In the genomic region with DNA sequence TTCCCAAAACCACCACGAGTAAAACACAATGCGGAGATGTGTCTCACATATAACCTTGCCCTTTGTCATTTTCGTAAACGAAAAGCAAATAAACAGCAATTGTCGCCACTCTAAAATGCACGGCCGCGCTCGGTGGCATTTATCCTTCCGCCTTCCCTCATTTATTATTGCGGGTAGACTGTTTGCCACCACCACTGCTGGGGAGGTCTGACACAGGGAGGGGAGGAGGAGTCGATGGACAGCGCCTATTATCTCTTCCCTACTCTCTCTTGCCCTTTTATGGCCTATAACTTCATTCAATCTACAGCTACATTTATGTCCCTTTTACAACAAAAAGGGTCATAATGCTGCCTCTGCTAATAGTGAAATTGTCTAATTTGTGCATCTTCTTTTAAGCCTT, we compare ENCODE assay signal across 8 mouse cellular contexts.
DNase-seq lines count a peak whose midpoint lies in the region; ATAC-seq and TF ChIP-seq lines count a peak whose summit lies in the region.

No protein-coding gene starts in this region.

- peak; percentile 49; the same call in 1 of the 2 replicates for ATAC-seq in lung, embryonic 16.5 days (ENCODE audit: low read depth)
- peak; percentile 34; the same call in 1 of the 2 replicates for ATAC-seq in forebrain, postnatal 0 days
- ATAC-seq in limb, embryonic 13.5 days (ENCODE audit: low FRiP score, low read depth), result no peak
- ATAC-seq in stomach, embryonic 16.5 days (ENCODE audit: insufficient read depth, low FRiP score), result no peak; the same call in 1 of the 2 replicates
- ATAC-seq in monocyte, adult 5-6 weeks (replicated peaks; ENCODE audit: insufficient number of reproducible peaks, low FRiP score, low TSS enrichment, poor library complexity, severe bottlenecking), result no peak

- peaks cover 8% of the 10 kb centered on the region for H3K4me1 ChIP-seq in lung, embryonic 16.5 days (replicated peaks; ENCODE audit: control insufficient read depth, insufficient read depth, low read length)
- H3K4me1 ChIP-seq in forebrain, postnatal 0 days (ENCODE audit: insufficient read depth), result no peaks in the 10 kb centered on the region
- H3K4me1 ChIP-seq in limb, embryonic 13.5 days, result peaks cover 16% of the 10 kb centered on the region
- no peaks in the 10 kb centered on the region for H3K4me1 ChIP-seq in stomach, embryonic 16.5 days (ENCODE audit: control insufficient read depth, insufficient read depth, low read length)

- no peak for DNase-seq in lung, postnatal 25 days (ENCODE audit: low spot score)
- DNase-seq in forebrain, postnatal 0 days, result no peak
- DNase-seq in cerebellum, adult 8-10 months, result no peak
- DNase-seq in adrenal gland, postnatal 14 days, result no peak

- H3K4me3 ChIP-seq in lung, embryonic 16.5 days (ENCODE audit: low read length), result peak overlapping the region; percentile 50
- peak overlapping the region; percentile 7; the same call in 1 of the 2 replicates for H3K4me3 ChIP-seq in forebrain, postnatal 0 days (ENCODE audit: low read depth, low read length)
- peak overlapping the region; percentile 44 for H3K4me3 ChIP-seq in limb, embryonic 13.5 days
- H3K4me3 ChIP-seq in stomach, embryonic 16.5 days (replicated peaks; ENCODE audit: low read length), result peak overlapping the region; percentile 41; the same call in 1 of the 2 replicates

- no peaks in the 10 kb centered on the region for H3K9me3 ChIP-seq in lung, embryonic 16.5 days (ENCODE audit: control insufficient read depth, low read length)
- H3K9me3 ChIP-seq in forebrain, postnatal 0 days (ENCODE audit: low read length), result no peaks in the 10 kb centered on the region
- H3K9me3 ChIP-seq in limb, embryonic 13.5 days, result no peaks in the 10 kb centered on the region
- H3K9me3 ChIP-seq in stomach, embryonic 16.5 days (replicated peaks; ENCODE audit: control insufficient read depth, low read length), result no peaks in the 10 kb centered on the region

- peak overlapping the region; percentile 79 for H3K4me2 ChIP-seq in lung, embryonic 16.5 days (ENCODE audit: low read depth, low read length)
- H3K4me2 ChIP-seq in forebrain, postnatal 0 days (ENCODE audit: low read depth), result peak overlapping the region; percentile 76
- peak overlapping the region; percentile 79 for H3K4me2 ChIP-seq in limb, embryonic 13.5 days (replicated peaks)
- peak overlapping the region; percentile 67 for H3K4me2 ChIP-seq in stomach, embryonic 16.5 days (ENCODE audit: low read depth, low read length)

- 21% methylated on average over 13 of the region's 13 CpGs for WGBS in lung, embryonic 16.5 days
- WGBS in forebrain, postnatal 0 days, result 22% methylated on average over 13 of the region's 13 CpGs
- WGBS in limb, embryonic 13.5 days, result 29% methylated on average over 13 of the region's 13 CpGs
- 41% methylated on average over 13 of the region's 13 CpGs for WGBS in stomach, embryonic 16.5 days

- no peak for TF ChIP-seq CTCF in forebrain, postnatal 0 days (IDR thresholded peaks at IDR 0.05; ENCODE audit: low read depth)

- H3K27ac ChIP-seq in lung, embryonic 16.5 days (ENCODE audit: low read length), result no peak overlapping the region; the same call in 1 of the 2 replicates
- no peak overlapping the region for H3K27ac ChIP-seq in forebrain, postnatal 0 days (ENCODE audit: low read depth, low read length)
- H3K27ac ChIP-seq in limb, embryonic 13.5 days, result no peak overlapping the region
- no peak overlapping the region; the same call in 1 of the 2 replicates for H3K27ac ChIP-seq in stomach, embryonic 16.5 days (ENCODE audit: low read length)

- no peaks in the 10 kb centered on the region for H3K27me3 ChIP-seq in lung, embryonic 16.5 days (ENCODE audit: control insufficient read depth, insufficient read depth, low read depth, low read length)
- no peaks in the 10 kb centered on the region for H3K27me3 ChIP-seq in forebrain, postnatal 0 days (ENCODE audit: insufficient read depth, low read length)
- H3K27me3 ChIP-seq in limb, embryonic 13.5 days, result peaks cover 11% of the 10 kb centered on the region; the same call in 1 of the 2 replicates
- no peaks in the 10 kb centered on the region for H3K27me3 ChIP-seq in stomach, embryonic 16.5 days (ENCODE audit: control insufficient read depth, insufficient read depth, low read length)

- H3K36me3 ChIP-seq in lung, embryonic 16.5 days (ENCODE audit: control insufficient read depth, insufficient read depth, low read length), result no peaks in the 10 kb centered on the region
- H3K36me3 ChIP-seq in forebrain, postnatal 0 days (ENCODE audit: insufficient read depth), result no peaks in the 10 kb centered on the region
- H3K36me3 ChIP-seq in limb, embryonic 13.5 days, result no peaks in the 10 kb centered on the region
- no peaks in the 10 kb centered on the region for H3K36me3 ChIP-seq in stomach, embryonic 16.5 days (ENCODE audit: control insufficient read depth, insufficient read depth, low read length)

- peak overlapping the region; percentile 60; the same call in 1 of the 2 replicates for H3K9ac ChIP-seq in lung, embryonic 16.5 days (ENCODE audit: low read length)
- peak overlapping the region; percentile 41; the same call in 1 of the 2 replicates for H3K9ac ChIP-seq in forebrain, postnatal 0 days
- H3K9ac ChIP-seq in limb, embryonic 13.5 days, result no peak overlapping the region
- H3K9ac ChIP-seq in stomach, embryonic 16.5 days (ENCODE audit: low read length), result no peak overlapping the region; the same call in 1 of the 2 replicates

Comparison
In these comparisons a context has a peak if more than half of its experiments do, and no peak if none do; other contexts are left out.
1. ATAC-seq: peak in lung, embryonic 16.5 days (single experiment) and forebrain, postnatal 0 days (single experiment); none in limb, embryonic 13.5 days (single experiment), stomach, embryonic 16.5 days (single experiment) and monocyte, adult 5-6 weeks (single experiment).
2. H3K9ac ChIP-seq: peak in lung, embryonic 16.5 days (single experiment) and forebrain, postnatal 0 days (single experiment); none in limb, embryonic 13.5 days (single experiment) and stomach, embryonic 16.5 days (single experiment).
3. Peak in every context shown above with its lines, with median percentiles within 50 percentile points of each other: H3K4me2 ChIP-seq and H3K4me3 ChIP-seq.